Mouse (Mus musculus) CH12.LX (cell line): ENCODE data around the gene Zfp874a. TPM values are rescaled to one million over a fixed set of nuclear protein-coding genes. Genes with fewer than 3 reads are reported as not detected.
"Not testable (repeated sequence)": the region's sequence is repeated elsewhere in the genome, so short reads cannot be mapped to it uniquely, and the experiment has no call there.

Source experiments
- DNase-seq: peaks from one replicate; pipeline ENCODE4 v3.0.0-alpha.2; 2013; ENCODE audit errors: extremely low read depth
- H3K27ac ChIP-seq: 2 replicates; pipeline ENCODE4 v1.5.1; 2012; ENCODE audit warnings: low read depth, mild to moderate bottlenecking, control low read depth, moderate library complexity; ENCODE audit not compliant: insufficient read depth
- H3K27me3 ChIP-seq: replicated peaks from 2 replicates; pipeline ENCODE3; 2012; ENCODE audit warnings: inconsistent platforms
- H3K36me3 ChIP-seq, 2 experiments: replicated peaks in 1 of 2; 2 replicates each; pipeline versions ENCODE3 to v1.6.1; 2012; ENCODE audit warnings: inconsistent platforms in 1 of 2, low read length in 1 of 2, mild to moderate bottlenecking in 1 of 2, mixed read lengths in 1 of 2, moderate library complexity in 1 of 2; ENCODE audit not compliant: control insufficient read depth in 1 of 2, insufficient read depth in 1 of 2
- H3K4me1 ChIP-seq, 2 experiments: 2 replicates each; pipeline ENCODE4 v1.6.1; 2012; ENCODE audit warnings: inconsistent platforms in 1 of 2, moderate library complexity in 1 of 2; ENCODE audit not compliant: insufficient read depth in 2 of 2, control insufficient read depth in 1 of 2
- H3K4me2 ChIP-seq: 2 replicates; pipeline ENCODE4 v1.6.1; 2012; ENCODE audit warnings: low read depth, mild to moderate bottlenecking, control low read depth; ENCODE audit not compliant: poor library complexity, insufficient read depth, severe bottlenecking
- H3K4me3 ChIP-seq, 3 experiments: fragments of 150-350 bp in 1 of 3; sonication (generic) in 1 of 3; replicated peaks in 1 of 3; 2 replicates each; pipeline versions ENCODE3 to v1.5.1; 2011 to 2012; ENCODE audit warnings: low read depth in 2 of 3, low read length in 2 of 3, mild to moderate bottlenecking in 2 of 3, moderate library complexity in 2 of 3, control low read depth in 1 of 3, improper control_type of control experiment in 1 of 3, inconsistent platforms in 1 of 3, mixed read lengths in 1 of 3; ENCODE audit not compliant: poor library complexity in 1 of 3
- H3K79me2 ChIP-seq: replicated peaks from 2 replicates; pipeline ENCODE4 v1.6.1; 2012; ENCODE audit warnings: mild to moderate bottlenecking, moderate library complexity; ENCODE audit not compliant: control insufficient read depth, poor library complexity, insufficient read depth, severe bottlenecking; ENCODE audit errors: extremely low read depth
- H3K9ac ChIP-seq: 2 replicates; pipeline ENCODE4 v1.6.1; 2012; ENCODE audit warnings: low read depth, mild to moderate bottlenecking, control low read depth, moderate library complexity; ENCODE audit not compliant: insufficient read depth
- H3K9me3 ChIP-seq: replicated peaks from 2 replicates; pipeline ENCODE3; 2012; ENCODE audit warnings: low read length, inconsistent platforms, mixed read lengths
- CHD1 ChIP-seq: IDR thresholded peaks from 2 replicates; pipeline ENCODE4 v1.6.1; 2012; ENCODE audit warnings: low read depth, low read length, improper control_type of control experiment, inconsistent platforms
- CHD2 ChIP-seq: IDR thresholded peaks from 2 replicates; pipeline ENCODE4 v1.6.1; 2011; ENCODE audit warnings: low read length, improper control_type of control experiment
- CTCF ChIP-seq, 2 experiments: IDR thresholded peaks in 1 of 2; conservative IDR thresholded peaks in 1 of 2; 2 replicates each; pipeline ENCODE4 v1.5.1; 2011 to 2012; ENCODE audit warnings: low read depth in 2 of 2, low read length in 2 of 2, improper control_type of control experiment in 1 of 2, inconsistent platforms in 1 of 2, mild to moderate bottlenecking in 1 of 2, moderate library complexity in 1 of 2
- E2F4 ChIP-seq: IDR thresholded peaks from 2 replicates; pipeline ENCODE4 v1.6.1; 2011; ENCODE audit warnings: low read depth, low read length, improper control_type of control experiment; ENCODE audit not compliant: insufficient replicate concordance
- GABPA ChIP-seq: IDR thresholded peaks from 2 replicates; pipeline ENCODE4 v1.6.1; 2012; ENCODE audit warnings: low read depth, low read length, improper control_type of control experiment, inconsistent platforms; ENCODE audit not compliant: insufficient replicate concordance
- HCFC1 ChIP-seq: IDR thresholded peaks from 2 replicates; pipeline ENCODE4 v1.6.1; 2012; ENCODE audit warnings: low read depth, mild to moderate bottlenecking, inconsistent platforms, low read length, improper control_type of control experiment
- IRF4 ChIP-seq: IDR thresholded peaks from 2 replicates; pipeline ENCODE4 v1.6.1; 2014; ENCODE audit warnings: low read depth, mild to moderate bottlenecking, inconsistent platforms, low read length, improper control_type of control experiment
- JUN ChIP-seq: IDR thresholded peaks from 2 replicates; pipeline ENCODE4 v1.6.1; 2011; ENCODE audit warnings: low read depth, mild to moderate bottlenecking, low read length, improper control_type of control experiment, moderate library complexity; ENCODE audit not compliant: insufficient read depth
- KAT2A ChIP-seq: IDR thresholded peaks from 2 replicates; pipeline ENCODE4 v1.6.1; 2012; ENCODE audit warnings: low read length, improper control_type of control experiment, inconsistent platforms; ENCODE audit not compliant: insufficient replicate concordance
- MAX ChIP-seq: IDR thresholded peaks from 2 replicates; pipeline ENCODE4 v1.6.1; 2011; ENCODE audit warnings: low read length, improper control_type of control experiment
- MAZ ChIP-seq: IDR thresholded peaks from 2 replicates; pipeline ENCODE4 v1.6.1; 2012; ENCODE audit warnings: low read depth, mild to moderate bottlenecking, inconsistent platforms, low read length, improper control_type of control experiment, moderate library complexity
- NELFE ChIP-seq: IDR thresholded peaks from 2 replicates; pipeline ENCODE4 v1.6.1; 2011; ENCODE audit warnings: low read depth, low read length, improper control_type of control experiment
- POLR2AphosphoS2 ChIP-seq: IDR thresholded peaks from 2 replicates; pipeline ENCODE4 v1.6.1; 2011; ENCODE audit warnings: low read depth, low read length, improper control_type of control experiment
- RAD21 ChIP-seq: IDR thresholded peaks from 2 replicates; pipeline ENCODE4 v1.6.1; 2011; ENCODE audit warnings: low read depth, mild to moderate bottlenecking, low read length, improper control_type of control experiment, moderate library complexity
- SIN3A ChIP-seq: IDR thresholded peaks from 2 replicates; pipeline ENCODE4 v1.6.1; 2012; ENCODE audit warnings: low read length, improper control_type of control experiment, inconsistent platforms
- SMC3 ChIP-seq: IDR thresholded peaks from 2 replicates; pipeline ENCODE4 v1.6.1; 2011; ENCODE audit warnings: low read depth, low read length, improper control_type of control experiment
- UBTF ChIP-seq: IDR thresholded peaks from 2 replicates; pipeline ENCODE4 v1.6.1; 2012; ENCODE audit warnings: low read depth, mild to moderate bottlenecking, inconsistent platforms, low read length, improper control_type of control experiment, moderate library complexity
- USF1 ChIP-seq: IDR thresholded peaks from 2 replicates; pipeline ENCODE4 v1.6.1; 2014; ENCODE audit warnings: low read depth, mild to moderate bottlenecking, inconsistent platforms, low read length, improper control_type of control experiment
- USF2 ChIP-seq: conservative IDR thresholded peaks from 2 replicates; pipeline ENCODE4 v1.6.1; 2011; ENCODE audit warnings: low read depth, low read length, improper control_type of control experiment
- ZNF384 ChIP-seq: IDR thresholded peaks from 2 replicates; pipeline ENCODE4 v1.6.1; 2012; ENCODE audit warnings: low read depth, low read length, improper control_type of control experiment, inconsistent platforms
- dilution Hi-C: fragments of 300-500 bp; cut with MboI; formaldehyde crosslinking; loops from 2 replicates; pipeline ENCODE4 v1.14.3; 2020; ENCODE audit warnings: low sequenced_read_pairs; ENCODE audit not compliant: extremely low pct_unique_long_range_greater_than_20kb, extremely low pct_ligation_motif_present
- in situ Hi-C: fragments of 300-500 bp; cut with MboI; formaldehyde crosslinking; loops from 3 replicates; pipeline ENCODE4 v1.14.3; 2019; ENCODE audit warnings: low sequenced_read_pairs, low pct_ligation_motif_present, low pct_unique_long_range_greater_than_20kb, mixed read lengths
- polyA plus RNA-seq: library from polyadenylated mRNA; unstranded; fragments of >175 nt; gene quantifications from 2 replicates; pipeline ENCODE4 v1.2.1, GENCODE M21; 2012; ENCODE audit warnings: low read depth; ENCODE audit not compliant: insufficient read length
- total RNA-seq, 2 experiments: library from RNA; depleted of rRNA; stranded (reverse); fragments of 300-350 nt in 1 of 2; fragments of >200 nt in 1 of 2; gene quantifications; 2 replicates each; pipeline ENCODE4 v1.2.3; 2012 to 2014

Zfp874a gene
- total and polyA plus RNA-seq, 3 experiments = 6.5 to 16.8 (median 7.6) TPM

DNA sequence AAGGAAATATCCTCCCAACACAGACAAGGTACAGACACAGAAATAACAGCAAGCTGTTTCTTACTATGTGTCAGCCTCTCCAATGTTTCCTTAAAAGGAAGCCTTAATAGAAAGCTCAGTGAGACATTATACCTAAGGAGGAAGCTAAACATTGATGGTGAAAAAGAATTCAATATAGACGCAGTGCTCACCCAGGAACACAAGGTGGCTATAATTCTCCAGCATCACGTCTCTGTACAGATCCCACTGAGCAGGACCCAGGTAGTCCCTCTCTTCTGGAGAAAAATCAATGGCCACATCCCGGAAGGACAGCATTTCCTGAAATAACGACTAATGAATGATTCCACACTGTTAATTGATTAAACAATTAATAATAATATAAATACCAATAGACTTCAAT is 30.1 kb upstream of the Zfp874a start:
- Histone ChIP-seq H3K4me2 (no peak overlapping the region), H3K79me2 (peaks cover 3% of the 10 kb centered on the region; the same call in 1 of the 2 replicates), H3K9ac (no peak overlapping the region), H3K36me3 (peaks cover 0 to 15% of the 10 kb centered on the region in 2 experiments), H3K4me1 (peaks cover 4 to 19% of the 10 kb centered on the region in 2 experiments), H3K27ac (no peak overlapping the region), H3K9me3 (no peaks in the 10 kb centered on the region), H3K4me3 (no peak overlapping the region), H3K27me3 (no peaks in the 10 kb centered on the region)
- in situ Hi-C loops = no loop called here
- peak; percentile 22 for DNase-seq
- TF ChIP-seq POLR2AphosphoS2 = no peak
- no peak for TF ChIP-seq JUN
- TF ChIP-seq ZNF384 = no peak
- no peak for TF ChIP-seq USF1
- peak; percentile 42 for TF ChIP-seq RAD21
- TF ChIP-seq UBTF = no peak
- no peak for TF ChIP-seq USF2
- TF ChIP-seq IRF4 = no peak
- no peak for TF ChIP-seq MAZ
- TF ChIP-seq CHD2 = no peak
- TF ChIP-seq E2F4 = no peak
- peak; percentile 57 for TF ChIP-seq SMC3
- peak in 1 of 2 experiments; percentile 56; a peak in 2 of 4 replicates for TF ChIP-seq CTCF (conservative IDR thresholded peaks at IDR 0.05 in 1 of 2, IDR thresholded peaks at IDR 0.05 in 1 of 2; ENCODE audit: low read depth in 2 of 2, low read length in 2 of 2)
- no peak for TF ChIP-seq GABPA
- TF ChIP-seq SIN3A = no peak
- no peak for TF ChIP-seq HCFC1
- TF ChIP-seq CHD1 = no peak
- dilution Hi-C loops = no loop called here

- H3K27me3 ChIP-seq = no peaks in the 10 kb centered on the region
- H3K4me2 ChIP-seq = no peak overlapping the region
- no peak overlapping the region for H3K9ac ChIP-seq
- no peaks in the 10 kb centered on the region for H3K9me3 ChIP-seq
- no peak for TF ChIP-seq KAT2A
- TF ChIP-seq MAX = no peak
- TF ChIP-seq NELFE = no peak
- TF ChIP-seq SIN3A = no peak
- no peak overlapping the region for H3K4me3 ChIP-seq
- H3K27ac ChIP-seq = no peak overlapping the region
- H3K36me3 ChIP-seq = peaks cover 5 to 23% of the 10 kb centered on the region in 2 experiments
- dilution Hi-C loops = no loop called here
- peaks cover 0 to 4% of the 10 kb centered on the region in 2 experiments; a peak in 2 of 4 replicates for H3K4me1 ChIP-seq
- H3K79me2 ChIP-seq = no peaks in the 10 kb centered on the region
- no peak for DNase-seq
- in situ Hi-C loops = no loop called here
Observed at GRCm38 (mm10) chr13:67469274-67469673, 17.9 kb upstream of the Zfp874a start.

DNA sequence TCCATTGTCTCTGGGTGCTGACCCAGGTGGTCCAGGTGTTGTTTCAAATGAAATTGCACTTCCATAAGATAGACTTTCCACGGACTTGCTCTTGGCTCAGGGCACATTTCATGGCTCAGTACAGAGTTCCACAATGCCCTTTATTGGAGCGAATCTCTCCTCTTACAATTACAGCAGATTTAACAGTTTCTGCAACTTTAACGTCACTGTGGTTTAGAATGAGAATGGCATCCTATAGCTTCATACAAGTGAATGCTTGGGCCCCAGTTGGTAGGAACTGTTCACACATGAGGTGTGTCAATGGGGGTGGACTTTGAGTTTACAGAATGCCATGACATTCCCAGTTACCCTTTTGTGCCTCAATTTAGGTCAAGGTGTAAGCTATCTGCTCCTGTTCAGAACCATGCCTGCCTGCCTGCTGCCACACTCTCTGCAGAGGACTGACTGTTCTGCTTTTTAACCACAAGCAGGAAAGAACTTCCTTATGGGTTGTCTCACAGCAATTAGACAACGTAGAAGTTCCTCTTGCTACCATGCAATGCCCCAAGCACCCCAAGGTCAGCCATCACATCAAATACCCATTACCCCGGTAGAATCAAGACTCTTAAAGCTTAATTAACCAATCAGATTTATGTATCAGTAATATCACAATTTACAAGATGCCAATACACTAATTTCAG is 12.2 kb upstream of the Zfp874a start:
- H3K4me3 ChIP-seq, H3K36me3 ChIP-seq, H3K4me2 ChIP-seq, H3K9me3 ChIP-seq, H3K79me2 ChIP-seq, H3K27ac ChIP-seq, H3K27me3 ChIP-seq, dilution Hi-C loops, in situ Hi-C loops, H3K9ac ChIP-seq: not testable (repeated sequence)
- peak; percentile 21 for DNase-seq
- H3K4me1 ChIP-seq = peaks cover 0 to 11% of the 10 kb centered on the region in 2 experiments; a peak in 2 of 4 replicates
